Mouse (Mus musculus) ovary, adult 2 months (tissue): ENCODE measurements around the gene Sult6b1. TPM values are rescaled to one million over a fixed set of nuclear protein-coding genes. Genes with fewer than 3 reads are reported as not detected.

ENCODE experiments used
- polyA plus RNA-seq: library from polyadenylated mRNA; depleted of rRNA; stranded (reverse); fragments of >200 nt; gene quantifications from 2 replicates; pipeline ENCODE4 v1.2.3, GENCODE M21; 2012; rRNA removed

The Sult6b1 gene
- not detected in 2 replicates for polyA plus RNA-seq

GRCm38 (mm10) chr17:78906892-78907291 is at the start of gene Sult6b1:
Gene Sult6b1 (minus strand): TSS chr17:78906992.

GRCm38 (mm10) chr17:78936466-78937228 is 29.9 kb upstream of the Sult6b1 start, which contains the start of the genes Cebpz and Ndufaf7:
Gene Cebpz (minus strand): TSS chr17:78937066.
Gene Ndufaf7 (plus strand): TSS chr17:78937136.

GRCm38 (mm10) chr17:78916369-78916813 is 9.6 kb upstream of the Sult6b1 start, which contains the start of gene Cebpzos:
Gene Cebpzos (plus strand): TSS chr17:78916500.

GRCm38 (mm10) chr17:78882401-78883112 is 24.2 kb downstream of the Sult6b1 start, which contains the start of gene Eif2ak2:
Gene Eif2ak2 (minus strand): TSS chr17:78882573.

GRCm38 (mm10) chr17:78834856-78835835 is 71.6 kb downstream of the Sult6b1 start, which contains the start of the genes Heatr5b and Gpatch11:
Gene Heatr5b (minus strand): TSS chr17:78835364.
Gene Gpatch11 (plus strand): TSS chr17:78835567.

Other genes with a start within 250 kb of the Sult6b1 start
- 11.7 and 15.4 TPM in 2 replicates for gene Strn, start 169.8 kb downstream of the Sult6b1 start, polyA plus RNA-seq
- 14.0 and 19.8 TPM in 2 replicates for gene Heatr5b, start 71.6 kb downstream of the Sult6b1 start, polyA plus RNA-seq
- 9.9 and 13.1 TPM in 2 replicates for gene Gpatch11, start 71.4 kb downstream of the Sult6b1 start, polyA plus RNA-seq
- 2.1 and 4.4 TPM in 2 replicates for gene Eif2ak2, start 24.4 kb downstream of the Sult6b1 start, polyA plus RNA-seq
- 2.3 and 3.0 TPM in 2 replicates for gene Cebpzos, start 9.5 kb upstream of the Sult6b1 start, polyA plus RNA-seq
- 2.4 and 4.0 TPM in 2 replicates for gene Cebpz, start 30.1 kb upstream of the Sult6b1 start, polyA plus RNA-seq
- 7.2 and 8.2 TPM in 2 replicates for gene Ndufaf7, start 30.1 kb upstream of the Sult6b1 start, polyA plus RNA-seq
- gene Prkd3, start 113.8 kb upstream of the Sult6b1 start, polyA plus RNA-seq = 10.9 and 15.1 TPM in 2 replicates
- 5.1 and 7.4 TPM in 2 replicates for gene Qpct, start 144.9 kb upstream of the Sult6b1 start, polyA plus RNA-seq